Mouse (Mus musculus): Measurements from ENCODE around the gene Hmgb4.

DNA sequence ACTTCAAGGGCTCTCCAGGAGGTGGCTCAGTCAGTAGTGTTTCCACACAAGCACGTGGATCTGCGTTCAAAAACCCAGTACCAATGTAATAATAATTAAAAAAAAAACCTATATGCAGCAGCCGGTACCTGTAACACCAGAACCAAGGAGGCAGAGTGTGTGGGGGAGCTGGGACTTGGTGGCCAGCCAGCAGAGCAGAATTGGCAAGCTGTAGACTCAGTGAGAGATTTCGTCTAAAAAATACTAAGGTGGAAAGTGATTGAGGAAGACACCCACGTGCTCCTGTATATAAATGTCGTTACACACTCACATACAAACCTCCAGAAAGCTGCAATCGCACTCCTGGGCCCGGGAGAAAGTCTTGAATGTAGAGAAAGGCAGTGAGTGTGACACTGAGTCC lies 43.3 kb upstream of the Hmgb4 start:
- TF ChIP-seq POLR2A (IDR thresholded peaks at IDR 0.05; ENCODE audit: insufficient read depth, low read depth, low read length) (no peak), CTCF (IDR thresholded peaks at IDR 0.05; ENCODE audit: insufficient read depth, low read depth, low read length) (no peak)

Data from olfactory bulb, adult 2 months (tissue).